Mouse (Mus musculus): ENCODE measurements around the gene Mog. TPM values are rescaled to one million over a fixed set of nuclear protein-coding genes. Genes with fewer than 3 reads are reported as not detected.

Mog gene
- total and polyA plus RNA-seq, 3 experiments, result not detected

- Histone ChIP-seq H3K4me1 (ENCODE audit: control insufficient read depth, insufficient read depth, low read length) (0 out of 2 replicates have a peak, but pooled peaks cover 2% of the 10 kb centered on the region), H3K36me3 (ENCODE audit: control insufficient read depth, insufficient read depth, low read length) (no peaks in the 10 kb centered on the region), H3K27me3 (ENCODE audit: control insufficient read depth, insufficient read depth, low read length) (0 out of 2 replicates have a peak, but pooled peaks cover 2% of the 10 kb centered on the region), H3K27ac (no peak overlapping the region), H3K9ac (ENCODE audit: low read depth, low read length) (no peak overlapping the region), H3K4me3 (no peak overlapping the region), H3K79me2 (replicated peaks; ENCODE audit: control insufficient read depth, insufficient read depth, low read length) (no peaks in the 10 kb centered on the region)
- TF ChIP-seq CTCF (IDR thresholded peaks at IDR 0.05) (no peak), POLR2A (IDR thresholded peaks at IDR 0.05; ENCODE audit: insufficient read depth, low read depth, low read length) (no peak), EP300 (IDR thresholded peaks at IDR 0.05; ENCODE audit: insufficient read depth, low read depth, low read length) (no peak)
- WGBS, result 60% methylated on average over 4 of the region's 4 CpGs
- intact Hi-C loops (cut with DNase I), result no loop called here
- no peak for DNase-seq
These were observed 28.5 kb upstream of the Mog start for GRCm38 (mm10) chr17:37051745-37052144.

DNA sequence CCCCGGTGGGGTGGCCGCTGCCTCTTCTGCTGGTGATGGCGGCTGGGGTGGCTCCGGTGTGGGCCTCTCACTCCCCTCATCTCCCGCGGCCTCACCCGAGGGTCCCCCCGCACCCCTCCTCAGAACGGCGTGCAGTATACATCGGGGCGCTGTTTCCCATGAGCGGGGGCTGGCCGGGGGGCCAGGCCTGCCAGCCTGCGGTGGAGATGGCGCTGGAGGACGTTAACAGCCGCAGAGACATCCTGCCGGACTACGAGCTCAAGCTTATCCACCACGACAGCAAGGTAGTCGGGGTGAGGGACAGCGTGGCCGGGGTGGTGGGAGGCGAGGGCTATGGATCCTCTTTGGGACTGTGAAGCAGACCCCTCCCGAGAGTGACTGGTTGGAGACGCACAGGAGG lies 27.7 kb upstream of the Mog start:
- WGBS, result 36% methylated on average over 27 of the region's 27 CpGs
- no peak for TF ChIP-seq CTCF (IDR thresholded peaks at IDR 0.05)
- TF ChIP-seq EP300 (IDR thresholded peaks at IDR 0.05; ENCODE audit: insufficient read depth, low read depth, low read length), result no peak
- TF ChIP-seq POLR2A (IDR thresholded peaks at IDR 0.05; ENCODE audit: insufficient read depth, low read depth, low read length), result no peak
- H3K27ac ChIP-seq, result peak overlapping the region; percentile 26; the same call in 1 of the 2 replicates
- no peaks in the 10 kb centered on the region for H3K79me2 ChIP-seq (replicated peaks; ENCODE audit: control insufficient read depth, insufficient read depth, low read length)
- H3K4me1 ChIP-seq (ENCODE audit: control insufficient read depth, insufficient read depth, low read length), result 0 out of 2 replicates have a peak, but pooled peaks cover 2% of the 10 kb centered on the region
- peak overlapping the region; percentile 24 for H3K9ac ChIP-seq (ENCODE audit: low read depth, low read length)
- H3K4me3 ChIP-seq, result peak overlapping the region; percentile 47
- no peaks in the 10 kb centered on the region for H3K36me3 ChIP-seq (ENCODE audit: control insufficient read depth, insufficient read depth, low read length)
- intact Hi-C loops (cut with DNase I), result no loop called here
- H3K27me3 ChIP-seq (ENCODE audit: control insufficient read depth, insufficient read depth, low read length), result 0 out of 2 replicates have a peak, but pooled peaks cover 2% of the 10 kb centered on the region
- DNase-seq, result peak; percentile 4 to 30

DNA sequence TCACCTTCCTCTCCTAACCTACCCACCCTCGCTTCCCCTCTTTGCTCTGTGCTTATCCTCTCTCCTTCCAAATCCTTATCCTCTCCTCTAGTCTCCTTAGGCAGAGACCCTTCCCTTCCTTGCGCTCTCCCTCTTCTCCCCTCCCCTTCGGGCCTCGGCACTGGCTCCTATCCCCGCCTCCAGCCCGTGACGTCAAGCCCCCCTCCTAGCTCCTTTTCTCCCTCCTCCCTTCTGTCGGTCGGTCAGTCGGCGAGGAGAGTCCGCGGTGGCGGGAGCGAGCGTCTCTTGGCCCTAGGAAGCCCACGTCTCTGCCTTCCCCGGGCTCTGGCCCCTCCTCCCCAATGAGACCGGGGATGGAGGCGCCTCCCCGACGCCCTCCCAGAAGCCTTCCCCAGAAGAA lies 27.2 kb upstream of the Mog start:
- peak overlapping the region; percentile 47 for H3K4me3 ChIP-seq
- peak; percentile 80 to 85 for DNase-seq
- no peaks in the 10 kb centered on the region for H3K79me2 ChIP-seq (replicated peaks; ENCODE audit: control insufficient read depth, insufficient read depth, low read length)
- 14% methylated on average over 22 of the region's 22 CpGs for WGBS
- no peaks in the 10 kb centered on the region for H3K36me3 ChIP-seq (ENCODE audit: control insufficient read depth, insufficient read depth, low read length)
- H3K4me1 ChIP-seq (ENCODE audit: control insufficient read depth, insufficient read depth, low read length), result 0 out of 2 replicates have a peak, but pooled peaks cover 2% of the 10 kb centered on the region
- no peak for TF ChIP-seq EP300 (IDR thresholded peaks at IDR 0.05; ENCODE audit: insufficient read depth, low read depth, low read length)
- peak; percentile 74 for TF ChIP-seq POLR2A (IDR thresholded peaks at IDR 0.05; ENCODE audit: insufficient read depth, low read depth, low read length)
- peak overlapping the region; percentile 26; the same call in 1 of the 2 replicates for H3K27ac ChIP-seq
- intact Hi-C loops (cut with DNase I), result no loop called here
- H3K27me3 ChIP-seq (ENCODE audit: control insufficient read depth, insufficient read depth, low read length), result 0 out of 2 replicates have a peak, but pooled peaks cover 2% of the 10 kb centered on the region
- peak overlapping the region; percentile 9; the same call in 1 of the 2 replicates for H3K9ac ChIP-seq (ENCODE audit: low read depth, low read length)

DNA sequence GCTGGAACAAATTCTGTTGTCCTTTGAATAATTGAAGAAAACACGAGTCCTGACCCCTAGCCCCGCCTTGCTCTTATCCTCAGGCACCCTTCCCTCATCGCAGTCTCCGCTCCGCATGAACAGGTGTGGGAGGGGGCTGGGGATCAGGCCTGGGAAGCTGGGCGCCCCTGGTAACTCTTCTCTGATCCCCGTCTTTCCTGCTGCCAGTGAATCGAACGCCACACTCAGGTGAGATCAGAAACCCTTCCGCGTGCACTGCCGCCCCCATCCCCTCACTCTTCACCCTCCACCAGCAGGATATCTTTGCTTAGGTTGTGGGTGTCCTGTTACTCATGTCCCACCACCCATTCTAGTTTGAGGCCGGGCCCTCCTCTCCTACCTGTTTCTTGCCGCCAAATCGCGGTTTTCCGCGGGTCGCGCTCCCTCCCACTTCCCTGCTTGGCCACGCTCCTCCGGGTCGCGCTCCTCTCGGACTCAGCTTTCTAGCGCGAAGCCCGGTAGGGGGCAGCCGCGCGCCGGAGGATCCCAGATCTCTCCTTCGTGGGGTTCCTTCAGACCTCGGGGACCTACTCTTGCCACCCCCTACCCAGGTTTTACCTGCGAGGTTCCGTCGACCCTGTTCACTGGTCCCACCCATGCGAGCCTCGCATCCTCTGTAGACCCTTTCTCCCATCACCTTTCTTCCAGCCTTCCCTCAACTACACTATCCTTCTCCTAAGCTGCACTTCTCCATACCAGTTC lies 26.5 kb upstream of the Mog start:
- WGBS, result 22% methylated on average over 39 of the region's 39 CpGs
- intact Hi-C loops (cut with DNase I), result loop anchor here (2.0 to 5.0 kb wide), 3 partner anchors 135 to 212 kb away; partner anchors contain the start of genes Trim26 and Trim40
- H3K36me3 ChIP-seq (ENCODE audit: control insufficient read depth, insufficient read depth, low read length), result no peaks in the 10 kb centered on the region

DNA sequence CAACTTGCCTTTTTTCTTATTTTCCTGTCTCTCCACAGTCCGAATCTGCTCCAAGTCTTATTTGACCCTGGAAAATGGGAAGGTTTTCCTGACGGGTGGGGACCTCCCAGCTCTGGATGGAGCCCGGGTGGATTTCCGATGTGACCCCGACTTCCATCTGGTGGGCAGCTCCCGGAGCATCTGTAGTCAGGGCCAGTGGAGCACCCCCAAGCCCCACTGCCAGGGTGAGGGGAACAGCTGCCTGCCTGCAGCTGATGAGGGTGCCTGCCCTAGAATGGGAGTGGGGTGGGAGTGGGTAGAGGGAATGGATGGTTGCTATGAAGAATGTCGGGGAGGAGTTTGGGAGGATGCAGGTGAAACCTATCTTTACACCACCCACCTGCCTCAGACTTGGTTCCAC lies 25.2 kb upstream of the Mog start:
- no peak for DNase-seq
- intact Hi-C loops (cut with DNase I), result loop anchor here (2.0 to 5.0 kb wide), 3 partner anchors 134 to 211 kb away; partner anchors contain the start of genes Trim26 and Trim40
- Histone ChIP-seq H3K4me1 (ENCODE audit: control insufficient read depth, insufficient read depth, low read length) (0 out of 2 replicates have a peak, but pooled peaks cover 2% of the 10 kb centered on the region), H3K9ac (ENCODE audit: low read depth, low read length) (no peak overlapping the region), H3K4me3 (no peak overlapping the region), H3K79me2 (replicated peaks; ENCODE audit: control insufficient read depth, insufficient read depth, low read length) (no peaks in the 10 kb centered on the region), H3K27me3 (ENCODE audit: control insufficient read depth, insufficient read depth, low read length) (0 out of 2 replicates have a peak, but pooled peaks cover 2% of the 10 kb centered on the region), H3K27ac (no peak overlapping the region), H3K36me3 (ENCODE audit: control insufficient read depth, insufficient read depth, low read length) (no peaks in the 10 kb centered on the region)
- WGBS, result 69% methylated on average over 7 of the region's 7 CpGs
- TF ChIP-seq CTCF (IDR thresholded peaks at IDR 0.05), result no peak; the same call in 1 of the 2 replicates

More for the DNA sequence above, 26.5 kb upstream of the Mog start:
- H3K79me2 ChIP-seq (replicated peaks; ENCODE audit: control insufficient read depth, insufficient read depth, low read length), result no peaks in the 10 kb centered on the region
- H3K9ac ChIP-seq (ENCODE audit: low read depth, low read length), result peak overlapping the region; percentile 9; the same call in 1 of the 2 replicates
- TF ChIP-seq EP300 (IDR thresholded peaks at IDR 0.05; ENCODE audit: insufficient read depth, low read depth, low read length) (no peak), CTCF (IDR thresholded peaks at IDR 0.05) (peak; percentile 78)
- H3K4me3 ChIP-seq, result peak overlapping the region; percentile 47
- H3K27me3 ChIP-seq (ENCODE audit: control insufficient read depth, insufficient read depth, low read length), result 0 out of 2 replicates have a peak, but pooled peaks cover 2% of the 10 kb centered on the region
- H3K4me1 ChIP-seq (ENCODE audit: control insufficient read depth, insufficient read depth, low read length), result 0 out of 2 replicates have a peak, but pooled peaks cover 2% of the 10 kb centered on the region
- peak; percentile 68 to 81 for DNase-seq
- H3K27ac ChIP-seq, result no peak overlapping the region

DNA sequence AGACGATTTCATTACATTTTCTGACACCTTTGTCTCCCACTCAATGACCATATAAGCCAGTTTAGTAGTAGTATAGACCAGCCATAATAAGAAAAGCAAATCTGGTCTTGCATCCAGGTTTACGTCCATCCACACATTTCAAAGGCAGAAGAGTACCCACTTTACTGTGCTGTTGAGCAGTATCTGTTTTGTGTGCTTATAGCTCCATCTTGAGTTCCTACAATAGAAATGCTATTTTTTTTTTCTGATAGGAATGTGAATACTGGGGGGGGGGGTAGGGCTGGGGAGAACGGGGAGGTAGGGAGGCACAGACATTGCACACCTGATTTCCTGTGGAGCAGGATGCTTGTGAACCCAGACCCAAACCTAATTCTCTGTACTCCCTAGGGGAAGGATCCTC lies 24.8 kb upstream of the Mog start:
- DNase-seq, result no peak
- intact Hi-C loops (cut with DNase I), result loop anchor here (2.0 to 5.0 kb wide), 5 partner anchors 51 to 211 kb away; partner anchors contain the start of genes Trim26, Trim40, Znrd1 and Znrd1as
- Histone ChIP-seq H3K79me2 (replicated peaks; ENCODE audit: control insufficient read depth, insufficient read depth, low read length) (no peaks in the 10 kb centered on the region), H3K9ac (ENCODE audit: low read depth, low read length) (no peak overlapping the region), H3K27ac (no peak overlapping the region), H3K4me1 (ENCODE audit: control insufficient read depth, insufficient read depth, low read length) (0 out of 2 replicates have a peak, but pooled peaks cover 2% of the 10 kb centered on the region), H3K36me3 (ENCODE audit: control insufficient read depth, insufficient read depth, low read length) (no peaks in the 10 kb centered on the region), H3K27me3 (ENCODE audit: control insufficient read depth, insufficient read depth, low read length) (0 out of 2 replicates have a peak, but pooled peaks cover 2% of the 10 kb centered on the region), H3K4me3 (no peak overlapping the region)
- WGBS, result 39% methylated on average over 3 of the region's 3 CpGs
- TF ChIP-seq EP300 (IDR thresholded peaks at IDR 0.05; ENCODE audit: insufficient read depth, low read depth, low read length) (no peak), POLR2A (IDR thresholded peaks at IDR 0.05; ENCODE audit: insufficient read depth, low read depth, low read length) (no peak), CTCF (IDR thresholded peaks at IDR 0.05) (peak; percentile 53)
